Mouse (Mus musculus): Measurements from ENCODE around the gene Osbpl10.

Gene Osbpl10

GRCm38 (mm10) chr9:114982689-114983360, 4.5 kb downstream of the Osbpl10 start, which contains the start of gene Rps27rt:
TSS of gene Rps27rt (minus strand) at chr9:114982739.
- no peak for DNase-seq (ENCODE audit: low read depth, low spot score)

DNA sequence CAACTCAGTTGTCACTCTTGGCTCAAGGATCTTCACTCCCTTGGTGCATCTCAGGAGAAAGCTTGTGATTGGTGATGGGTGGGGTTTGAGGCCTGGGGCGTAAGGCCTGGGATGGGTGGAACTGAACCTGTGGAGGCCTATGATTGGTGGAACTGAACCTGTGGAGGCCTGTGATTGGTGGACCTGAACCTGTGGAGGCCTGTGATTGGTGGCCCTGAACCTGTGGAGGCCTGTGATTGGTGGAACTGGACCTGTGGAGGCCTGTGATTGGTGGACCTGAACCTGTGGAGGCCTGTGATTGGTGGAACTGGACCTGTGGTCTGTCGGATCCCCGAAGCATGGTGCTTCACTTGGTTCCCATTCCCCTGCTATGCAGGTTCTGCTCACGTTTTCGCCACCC, 7.4 kb downstream of the Osbpl10 start:
- DNase-seq (ENCODE audit: low read depth, low spot score): no peak

DNA sequence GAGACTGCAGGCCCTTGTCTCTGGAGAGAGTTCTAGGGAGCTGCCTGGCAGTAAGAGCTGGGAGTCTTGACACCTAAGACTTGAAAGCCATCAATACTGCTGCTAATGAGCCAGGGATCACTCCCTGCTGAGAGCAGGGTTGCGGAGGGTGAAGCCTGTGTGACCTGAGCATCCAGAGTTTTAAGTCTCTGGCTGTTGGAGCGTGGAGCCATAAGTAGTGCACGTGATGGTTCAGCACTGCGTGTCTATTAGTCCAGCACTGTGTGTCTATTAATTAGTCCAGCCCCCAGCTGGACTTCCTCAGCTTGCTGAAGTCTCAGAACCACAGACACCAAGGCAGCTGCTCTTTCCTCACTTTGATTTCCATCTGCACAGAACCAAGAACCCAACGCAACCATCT, 8.0 kb downstream of the Osbpl10 start:
- DNase-seq (ENCODE audit: low read depth, low spot score): no peak

- DNase-seq (ENCODE audit: low read depth, low spot score): no peak
Observed at GRCm38 (mm10) chr9:114988029-114988428, 9.7 kb downstream of the Osbpl10 start.

DNA sequence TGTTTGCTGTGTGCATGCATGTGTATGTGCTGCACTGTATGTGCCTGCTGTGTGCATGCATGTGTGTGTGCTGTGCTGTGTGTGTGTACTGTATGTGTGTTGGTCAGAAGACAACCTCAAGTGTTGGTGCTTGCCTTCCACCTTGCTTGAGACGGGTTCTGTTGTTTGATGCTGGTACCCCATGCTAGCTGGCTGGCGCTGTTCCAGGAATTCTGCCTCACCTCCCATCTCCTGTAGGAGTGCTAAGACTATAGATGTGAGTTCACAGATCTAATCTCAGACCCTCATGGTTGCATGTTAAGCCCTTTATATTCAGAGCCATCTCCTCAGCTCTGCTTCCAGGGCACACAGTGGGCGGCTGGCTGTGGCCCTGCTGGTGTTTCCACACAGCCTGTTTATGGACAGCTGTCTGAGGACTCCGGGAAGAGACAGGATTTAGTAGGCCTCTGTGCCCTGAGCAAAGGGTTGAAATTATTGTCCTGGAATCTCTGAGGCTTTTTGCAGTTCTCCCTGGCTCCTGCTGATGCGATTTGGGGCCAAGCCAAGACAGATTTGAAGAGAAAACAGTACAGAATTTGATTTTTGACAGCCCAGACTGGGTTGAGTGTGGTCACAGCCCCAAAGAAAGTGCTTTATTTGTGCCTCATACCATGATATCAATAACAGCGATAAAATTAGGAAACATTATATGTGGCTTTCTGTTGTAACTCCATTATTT, 10.4 kb downstream of the Osbpl10 start:
- DNase-seq (ENCODE audit: low read depth, low spot score): no peak

- DNase-seq (ENCODE audit: low read depth, low spot score): no peak
Observed at GRCm38 (mm10) chr9:114990421-114990820, 12.1 kb downstream of the Osbpl10 start.

GRCm38 (mm10) chr9:114992528-114992927, 14.2 kb downstream of the Osbpl10 start:
- DNase-seq (ENCODE audit: low read depth, low spot score): no peak

DNA sequence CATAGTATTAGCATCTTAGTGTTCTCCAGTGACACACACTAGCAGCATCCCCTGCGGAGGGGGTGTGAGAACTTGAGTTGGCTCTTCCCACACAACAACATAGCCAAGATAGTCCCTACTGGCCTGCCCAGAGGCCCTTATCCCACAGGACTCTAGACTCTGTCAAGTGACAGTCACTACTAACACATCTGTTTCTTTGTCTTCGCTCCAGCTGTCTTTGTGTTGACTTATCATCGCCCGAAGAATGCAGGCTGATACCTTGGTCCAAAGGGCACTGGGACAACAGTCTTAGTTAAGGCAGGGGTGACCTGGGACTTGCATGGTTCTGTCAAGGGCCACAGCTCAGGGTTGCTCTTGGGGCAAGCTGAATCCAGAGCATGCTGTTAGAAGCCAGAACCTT, 16.9 kb downstream of the Osbpl10 start:
- no peak for DNase-seq (ENCODE audit: low read depth, low spot score)

- DNase-seq (ENCODE audit: low read depth, low spot score): no peak
Observed at GRCm38 (mm10) chr9:114995716-114996115, 17.3 kb downstream of the Osbpl10 start.

- no peak for DNase-seq (ENCODE audit: low read depth, low spot score)
Observed at GRCm38 (mm10) chr9:114996489-114996888, 18.1 kb downstream of the Osbpl10 start.

GRCm38 (mm10) chr9:114999010-114999770, 20.8 kb downstream of the Osbpl10 start:
- no peak for DNase-seq (ENCODE audit: low read depth, low spot score)

DNA sequence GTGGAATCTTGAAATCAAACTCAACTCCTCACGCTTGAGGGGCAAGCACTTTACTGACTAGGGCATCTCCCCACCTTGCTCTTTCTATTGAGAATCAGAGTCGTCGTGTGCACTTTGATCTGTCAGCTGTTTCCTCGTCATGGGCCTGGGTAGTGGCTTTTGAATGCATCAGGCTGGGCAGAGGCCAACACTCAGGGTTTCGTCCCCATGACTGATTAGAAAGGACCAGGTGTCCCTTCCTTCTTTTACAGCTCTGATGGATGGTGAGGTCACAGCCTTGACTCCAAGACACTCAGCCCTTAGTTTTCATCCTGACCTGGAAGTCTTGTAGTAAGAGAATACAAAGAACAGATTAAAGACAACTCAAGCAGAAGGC, 21.4 kb downstream of the Osbpl10 start:
- no peak for DNase-seq (ENCODE audit: low read depth, low spot score)

- no peak for DNase-seq (ENCODE audit: low read depth, low spot score)
Observed at GRCm38 (mm10) chr9:115005446-115005845, 27.1 kb downstream of the Osbpl10 start.

DNA sequence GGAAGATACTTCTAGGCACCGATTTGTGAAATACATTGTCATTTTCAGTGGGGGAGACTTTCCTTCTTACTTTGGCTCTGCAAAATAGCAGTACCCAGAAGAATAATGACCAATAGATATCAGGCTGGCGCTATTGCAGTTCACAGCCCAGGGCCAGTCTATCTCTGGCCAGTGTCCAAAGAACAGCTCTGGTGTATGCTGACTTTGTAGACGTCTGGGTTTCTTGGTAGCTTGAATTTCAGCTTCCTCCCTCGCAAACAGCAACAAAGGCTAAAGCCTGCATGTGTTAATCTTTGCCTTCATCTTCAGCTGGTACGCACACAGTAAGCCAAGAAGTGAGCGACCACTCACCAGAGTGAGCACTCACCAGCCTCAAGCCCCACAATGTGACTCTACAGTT, 29.4 kb downstream of the Osbpl10 start:
- DNase-seq (ENCODE audit: low read depth, low spot score): no peak

GRCm38 (mm10) chr9:115008194-115008593, 29.8 kb downstream of the Osbpl10 start:
- no peak for DNase-seq (ENCODE audit: low read depth, low spot score)

DNA sequence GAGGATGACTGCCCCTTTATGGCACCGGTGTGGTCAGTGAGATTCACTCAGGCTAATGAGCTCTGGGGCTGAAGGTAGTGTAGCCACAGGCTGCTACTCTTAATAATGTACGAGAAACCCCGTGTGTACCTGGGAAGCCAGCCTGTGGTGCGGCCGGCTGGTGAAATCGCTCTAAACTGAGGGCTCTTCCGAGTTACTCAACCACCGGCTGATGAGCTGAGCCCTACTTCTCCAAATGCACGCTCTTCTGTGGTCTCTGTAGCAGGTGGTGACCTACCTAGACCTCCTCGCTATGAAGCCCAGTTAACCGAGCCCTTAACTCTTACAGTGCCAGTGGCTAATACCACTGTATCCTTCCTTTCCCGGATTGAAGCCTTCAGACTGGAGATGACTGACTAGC, 34.0 kb downstream of the Osbpl10 start:
- no peak for DNase-seq (ENCODE audit: low read depth, low spot score)

- DNase-seq (ENCODE audit: low read depth, low spot score): no peak
Observed at GRCm38 (mm10) chr9:115020141-115020540, 41.8 kb downstream of the Osbpl10 start.

DNA sequence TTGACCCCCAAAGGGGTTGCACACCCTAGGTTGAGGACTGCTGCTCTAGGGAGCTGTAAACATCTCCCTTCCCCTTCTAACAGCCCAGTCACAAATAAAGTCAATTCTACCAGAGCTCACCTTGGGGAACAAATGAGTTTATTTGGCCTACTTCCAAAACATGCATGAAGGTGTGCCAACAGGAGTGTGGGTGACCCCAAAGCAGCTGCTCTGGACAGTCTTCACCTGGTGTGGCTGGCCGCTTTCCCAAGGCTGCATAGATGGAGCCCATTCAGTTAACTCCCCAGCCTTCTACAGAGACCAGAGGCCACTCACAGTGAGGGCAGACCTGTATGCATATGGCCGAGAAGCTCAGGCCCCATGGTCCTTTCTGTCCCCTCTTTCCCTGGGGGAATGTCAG, 43.0 kb downstream of the Osbpl10 start:
- DNase-seq (ENCODE audit: low read depth, low spot score): no peak

GRCm38 (mm10) chr9:115023137-115023536, 44.8 kb downstream of the Osbpl10 start:
- DNase-seq (ENCODE audit: low read depth, low spot score): no peak

DNA sequence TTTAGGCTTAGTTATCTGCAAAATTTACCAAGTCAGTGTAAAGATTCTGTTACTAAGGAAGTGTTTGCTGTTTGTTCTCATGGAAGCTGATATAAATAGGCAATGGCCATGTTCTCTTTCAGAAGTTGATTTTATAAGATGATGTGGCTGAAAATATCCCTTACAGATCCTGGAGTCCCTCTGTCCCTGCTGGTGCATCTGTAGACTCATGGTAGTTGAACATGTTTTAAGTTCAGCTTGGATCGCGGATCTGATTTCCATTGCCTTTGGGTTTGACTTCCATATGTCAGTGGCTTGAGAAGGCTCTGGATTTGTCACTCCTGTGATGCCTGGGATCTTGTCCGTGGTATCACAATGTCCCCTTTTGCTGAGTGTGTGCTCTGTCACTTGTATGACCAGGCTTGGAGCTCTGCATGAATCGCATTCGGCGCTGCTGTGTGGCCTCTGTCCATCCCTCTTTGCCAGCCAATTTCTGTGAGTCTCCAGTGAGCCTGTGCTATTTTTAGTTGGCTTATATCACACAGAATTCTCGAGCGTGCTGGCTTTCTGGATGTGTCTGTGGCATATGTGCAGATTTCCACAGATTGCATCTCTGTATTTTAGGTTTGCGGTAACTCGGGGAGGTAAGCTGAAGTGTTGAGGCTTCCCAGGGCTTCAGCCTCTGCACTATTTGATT, 45.5 kb downstream of the Osbpl10 start:
- DNase-seq (ENCODE audit: low read depth, low spot score): no peak

DNA sequence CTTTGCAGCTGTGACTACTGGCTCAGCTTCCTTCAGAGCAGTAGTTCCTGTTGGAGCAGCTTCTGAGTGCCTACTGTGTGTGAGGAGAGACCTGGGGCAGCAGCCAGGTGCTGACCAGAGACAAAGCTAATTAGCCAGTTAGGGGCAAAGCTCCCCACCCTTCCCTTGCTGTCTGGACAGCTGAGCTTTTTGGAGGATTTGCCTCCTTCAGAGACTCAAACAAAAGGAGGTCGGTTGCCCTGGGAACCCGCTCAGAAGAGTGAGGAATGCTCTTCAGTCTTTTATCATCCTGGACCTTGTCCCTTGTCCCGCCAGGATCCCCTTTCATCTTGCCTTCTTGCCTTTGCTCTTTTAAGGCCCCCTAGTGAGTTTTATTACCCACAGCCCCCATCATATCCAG, 50.9 kb downstream of the Osbpl10 start:
- DNase-seq (ENCODE audit: low read depth, low spot score): no peak

GRCm38 (mm10) chr9:115030581-115030980, 52.2 kb downstream of the Osbpl10 start:
- no peak for DNase-seq (ENCODE audit: low read depth, low spot score)

Measured in c-Kit-negative CD71-positive TER-119-positive erythroid progenitor cells, embryonic 14.5 days (primary cell).